Mouse (Mus musculus) CH12.LX (cell line): ENCODE measurements at regions not wholly inside any gene's neighbourhood (a gene's known extent, or its start where the extent isn't known, plus 50 kb on each side); places are given as distances from the start of the nearest gene placed in this dataset.
A peak's percentile ranks its signal among the peaks of the same experiment; 100 is the strongest.

Experiments
- DNase-seq: peaks from one replicate; pipeline ENCODE4 v3.0.0-alpha.2; 2013; ENCODE audit errors: extremely low read depth
- H3K27ac ChIP-seq: 2 replicates; pipeline ENCODE4 v1.5.1; 2012; ENCODE audit warnings: low read depth, mild to moderate bottlenecking, control low read depth, moderate library complexity; ENCODE audit not compliant: insufficient read depth
- H3K27me3 ChIP-seq: replicated peaks from 2 replicates; pipeline ENCODE3; 2012; ENCODE audit warnings: inconsistent platforms
- H3K36me3 ChIP-seq, 2 experiments: replicated peaks in 1 of 2; 2 replicates each; pipeline versions ENCODE3 to v1.6.1; 2012; ENCODE audit warnings: inconsistent platforms in 1 of 2, low read length in 1 of 2, mild to moderate bottlenecking in 1 of 2, mixed read lengths in 1 of 2, moderate library complexity in 1 of 2; ENCODE audit not compliant: control insufficient read depth in 1 of 2, insufficient read depth in 1 of 2
- H3K4me1 ChIP-seq, 2 experiments: 2 replicates each; pipeline ENCODE4 v1.6.1; 2012; ENCODE audit warnings: inconsistent platforms in 1 of 2, moderate library complexity in 1 of 2; ENCODE audit not compliant: insufficient read depth in 2 of 2, control insufficient read depth in 1 of 2
- H3K4me2 ChIP-seq: 2 replicates; pipeline ENCODE4 v1.6.1; 2012; ENCODE audit warnings: low read depth, mild to moderate bottlenecking, control low read depth; ENCODE audit not compliant: poor library complexity, insufficient read depth, severe bottlenecking
- H3K4me3 ChIP-seq, 3 experiments: fragments of 150-350 bp in 1 of 3; sonication (generic) in 1 of 3; replicated peaks in 1 of 3; 2 replicates each; pipeline versions ENCODE3 to v1.5.1; 2011 to 2012; ENCODE audit warnings: low read depth in 2 of 3, low read length in 2 of 3, mild to moderate bottlenecking in 2 of 3, moderate library complexity in 2 of 3, control low read depth in 1 of 3, improper control_type of control experiment in 1 of 3, inconsistent platforms in 1 of 3, mixed read lengths in 1 of 3; ENCODE audit not compliant: poor library complexity in 1 of 3
- H3K79me2 ChIP-seq: replicated peaks from 2 replicates; pipeline ENCODE4 v1.6.1; 2012; ENCODE audit warnings: mild to moderate bottlenecking, moderate library complexity; ENCODE audit not compliant: control insufficient read depth, poor library complexity, insufficient read depth, severe bottlenecking; ENCODE audit errors: extremely low read depth
- H3K9ac ChIP-seq: 2 replicates; pipeline ENCODE4 v1.6.1; 2012; ENCODE audit warnings: low read depth, mild to moderate bottlenecking, control low read depth, moderate library complexity; ENCODE audit not compliant: insufficient read depth
- H3K9me3 ChIP-seq: replicated peaks from 2 replicates; pipeline ENCODE3; 2012; ENCODE audit warnings: low read length, inconsistent platforms, mixed read lengths
- BHLHE40 ChIP-seq: IDR thresholded peaks from 2 replicates; pipeline ENCODE4 v1.6.1; 2011; ENCODE audit warnings: mild to moderate bottlenecking, low read depth, low read length, improper control_type of control experiment
- CHD1 ChIP-seq: IDR thresholded peaks from 2 replicates; pipeline ENCODE4 v1.6.1; 2012; ENCODE audit warnings: low read depth, low read length, improper control_type of control experiment, inconsistent platforms
- CHD2 ChIP-seq: IDR thresholded peaks from 2 replicates; pipeline ENCODE4 v1.6.1; 2011; ENCODE audit warnings: low read length, improper control_type of control experiment
- CTCF ChIP-seq, 2 experiments: IDR thresholded peaks in 1 of 2; conservative IDR thresholded peaks in 1 of 2; 2 replicates each; pipeline ENCODE4 v1.5.1; 2011 to 2012; ENCODE audit warnings: low read depth in 2 of 2, low read length in 2 of 2, improper control_type of control experiment in 1 of 2, inconsistent platforms in 1 of 2, mild to moderate bottlenecking in 1 of 2, moderate library complexity in 1 of 2
- EP300 ChIP-seq: IDR thresholded peaks from 2 replicates; pipeline ENCODE4 v1.6.1; 2011; ENCODE audit warnings: low read length, improper control_type of control experiment
- ETS1 ChIP-seq: conservative IDR thresholded peaks from 2 replicates; pipeline ENCODE4 v1.6.1; 2012; ENCODE audit warnings: low read depth, mild to moderate bottlenecking, inconsistent platforms, low read length, improper control_type of control experiment, moderate library complexity
- IRF4 ChIP-seq: IDR thresholded peaks from 2 replicates; pipeline ENCODE4 v1.6.1; 2014; ENCODE audit warnings: low read depth, mild to moderate bottlenecking, inconsistent platforms, low read length, improper control_type of control experiment
- JUND ChIP-seq: conservative IDR thresholded peaks from 2 replicates; pipeline ENCODE4 v1.6.1; 2011; ENCODE audit warnings: low read depth, low read length, improper control_type of control experiment
- KAT2A ChIP-seq: IDR thresholded peaks from 2 replicates; pipeline ENCODE4 v1.6.1; 2012; ENCODE audit warnings: low read length, improper control_type of control experiment, inconsistent platforms; ENCODE audit not compliant: insufficient replicate concordance
- MEF2A ChIP-seq: IDR thresholded peaks from 2 replicates; pipeline ENCODE4 v1.6.1; 2014; ENCODE audit warnings: low read depth, mild to moderate bottlenecking, inconsistent platforms, low read length, improper control_type of control experiment, borderline replicate concordance
- MYC ChIP-seq: IDR thresholded peaks from 2 replicates; pipeline ENCODE4 v1.6.1; 2011; ENCODE audit warnings: low read depth, mild to moderate bottlenecking, improper control_type of control experiment, low read length
- NELFE ChIP-seq: IDR thresholded peaks from 2 replicates; pipeline ENCODE4 v1.6.1; 2011; ENCODE audit warnings: low read depth, low read length, improper control_type of control experiment
- PAX5 ChIP-seq: IDR thresholded peaks from 2 replicates; pipeline ENCODE4 v1.6.1; 2012; ENCODE audit warnings: low read length, inconsistent platforms, mixed read lengths
- POLR2AphosphoS2 ChIP-seq: IDR thresholded peaks from 2 replicates; pipeline ENCODE4 v1.6.1; 2011; ENCODE audit warnings: low read depth, low read length, improper control_type of control experiment
- RCOR1 ChIP-seq: conservative IDR thresholded peaks from 2 replicates; pipeline ENCODE4 v1.6.1; 2012; ENCODE audit warnings: low read depth, mild to moderate bottlenecking, inconsistent platforms, low read length, improper control_type of control experiment
- SIN3A ChIP-seq: IDR thresholded peaks from 2 replicates; pipeline ENCODE4 v1.6.1; 2012; ENCODE audit warnings: low read length, improper control_type of control experiment, inconsistent platforms
- SMC3 ChIP-seq: IDR thresholded peaks from 2 replicates; pipeline ENCODE4 v1.6.1; 2011; ENCODE audit warnings: low read depth, low read length, improper control_type of control experiment
- TBP ChIP-seq: conservative IDR thresholded peaks from 2 replicates; pipeline ENCODE4 v1.6.1; 2011; ENCODE audit warnings: low read depth, low read length, improper control_type of control experiment
- UBTF ChIP-seq: IDR thresholded peaks from 2 replicates; pipeline ENCODE4 v1.6.1; 2012; ENCODE audit warnings: low read depth, mild to moderate bottlenecking, inconsistent platforms, low read length, improper control_type of control experiment, moderate library complexity
- USF2 ChIP-seq: conservative IDR thresholded peaks from 2 replicates; pipeline ENCODE4 v1.6.1; 2011; ENCODE audit warnings: low read depth, low read length, improper control_type of control experiment
- ZC3H11A ChIP-seq: IDR thresholded peaks from 2 replicates; pipeline ENCODE4 v1.6.1; 2012; ENCODE audit warnings: low read depth, mild to moderate bottlenecking, inconsistent platforms, low read length, improper control_type of control experiment
- ZKSCAN1 ChIP-seq: IDR thresholded peaks from 2 replicates; pipeline ENCODE4 v1.6.1; 2012; ENCODE audit warnings: low read depth, inconsistent platforms, low read length, improper control_type of control experiment, borderline replicate concordance
- dilution Hi-C: fragments of 300-500 bp; cut with MboI; formaldehyde crosslinking; loops from 2 replicates; pipeline ENCODE4 v1.14.3; 2020; ENCODE audit warnings: low sequenced_read_pairs; ENCODE audit not compliant: extremely low pct_unique_long_range_greater_than_20kb, extremely low pct_ligation_motif_present
- in situ Hi-C: fragments of 300-500 bp; cut with MboI; formaldehyde crosslinking; loops from 3 replicates; pipeline ENCODE4 v1.14.3; 2019; ENCODE audit warnings: low sequenced_read_pairs, low pct_ligation_motif_present, low pct_unique_long_range_greater_than_20kb, mixed read lengths

DNA sequence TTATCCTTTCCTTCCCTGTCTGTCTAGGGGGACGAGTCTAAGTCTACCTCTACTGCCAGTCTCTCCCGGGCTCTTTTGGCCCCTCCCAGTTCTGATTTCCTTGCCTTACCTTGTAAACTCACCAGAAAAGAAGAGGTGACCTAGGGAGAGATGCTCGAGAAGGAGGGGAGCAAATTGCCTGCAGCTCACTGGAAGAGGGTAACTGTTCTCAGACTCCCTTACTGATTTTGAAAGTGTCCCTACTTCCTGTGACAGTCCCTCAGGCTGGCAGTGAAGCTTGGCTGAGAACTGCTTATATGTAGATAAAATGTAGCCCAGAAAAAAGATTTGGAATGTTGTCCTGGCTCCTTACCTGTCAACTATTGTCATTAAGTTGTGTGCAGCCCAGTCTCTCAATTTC is 180.6 kb upstream of the Tab2 start:
- Histone ChIP-seq H3K27ac (no peak overlapping the region), H3K4me1 (peaks cover 33 to 54% of the 10 kb centered on the region in 2 experiments), H3K9ac (no peak overlapping the region), H3K27me3 (no peaks in the 10 kb centered on the region), H3K9me3 (no peaks in the 10 kb centered on the region), H3K4me2 (0 out of 2 replicates have a peak overlapping the region, but pooled peaks have one; percentile 5), H3K79me2 (no peaks in the 10 kb centered on the region), H3K4me3 (no peak overlapping the region), H3K36me3 (no peaks in the 10 kb centered on the region)
- dilution Hi-C loops (no loop called here), in situ Hi-C loops (no loop called here)
- TF ChIP-seq IRF4 = peak; percentile 82
- no peak for TF ChIP-seq RCOR1
- TF ChIP-seq MEF2A = peak; percentile 42; the same call in 1 of the 2 replicates
- peak; percentile 59 for TF ChIP-seq EP300
- DNase-seq = no peak

DNA sequence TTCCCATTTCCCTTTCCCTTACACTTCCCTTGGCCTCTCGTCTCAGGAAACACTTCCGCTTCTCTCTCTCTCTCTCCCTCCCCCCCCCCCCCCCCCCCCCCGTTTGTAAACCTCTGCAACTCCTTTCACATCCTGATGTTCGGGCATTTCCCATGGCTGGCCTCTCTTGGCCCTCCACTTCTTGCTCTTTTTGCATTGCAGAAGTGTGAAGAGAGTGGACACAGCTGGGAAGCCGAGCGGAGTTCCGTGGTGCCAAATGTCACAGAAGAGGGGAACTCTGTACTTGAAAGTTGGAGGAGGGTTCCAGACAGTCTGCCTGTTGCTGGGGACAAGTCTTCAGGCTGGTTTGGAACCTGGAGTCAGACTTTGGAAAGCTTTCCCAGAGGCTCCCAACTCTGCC is 179.2 kb upstream of the Tab2 start:
- no peak overlapping the region for H3K9ac ChIP-seq
- peaks cover 39 to 68% of the 10 kb centered on the region in 2 experiments for H3K4me1 ChIP-seq
- no peaks in the 10 kb centered on the region for H3K36me3 ChIP-seq
- TF ChIP-seq POLR2AphosphoS2 = no peak
- no peak for TF ChIP-seq RCOR1
- no peak for TF ChIP-seq NELFE
- no peak for TF ChIP-seq ETS1
- no peak for TF ChIP-seq ZKSCAN1
- no peak for TF ChIP-seq KAT2A
- no peak for TF ChIP-seq TBP
- TF ChIP-seq CTCF (conservative IDR thresholded peaks at IDR 0.05 in 1 of 2, IDR thresholded peaks at IDR 0.05 in 1 of 2; ENCODE audit: low read depth in 2 of 2, low read length in 2 of 2) = no peak
- TF ChIP-seq SIN3A = no peak
- no peak for TF ChIP-seq USF2
- H3K4me3 ChIP-seq = no peak overlapping the region
- dilution Hi-C loops (no loop called here), in situ Hi-C loops (no loop called here)
- no peak overlapping the region for H3K4me2 ChIP-seq
- H3K79me2 ChIP-seq = no peaks in the 10 kb centered on the region
- H3K27ac ChIP-seq = no peak overlapping the region
- no peaks in the 10 kb centered on the region for H3K27me3 ChIP-seq
- DNase-seq = no peak
- no peaks in the 10 kb centered on the region for H3K9me3 ChIP-seq

DNA sequence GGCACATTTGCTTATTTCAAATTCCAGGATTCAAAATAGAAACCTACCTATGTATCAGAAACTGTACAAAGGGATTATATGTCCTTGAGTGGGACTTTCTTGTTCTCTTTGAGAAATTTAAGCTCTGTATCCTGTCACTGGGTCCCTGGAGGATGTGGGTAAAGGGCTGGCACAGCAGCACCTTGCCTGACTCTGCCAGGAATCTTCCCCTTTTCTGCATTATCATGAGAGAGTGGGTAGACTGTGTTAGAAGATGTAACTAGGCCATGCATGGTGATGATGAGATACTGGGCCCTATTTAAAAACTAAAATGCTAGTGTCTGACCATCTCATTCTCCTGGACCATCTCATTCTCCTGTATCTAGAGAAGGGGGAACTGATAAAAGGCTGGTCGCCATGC is 178.4 kb upstream of the Tab2 start:
- no peak overlapping the region for H3K9ac ChIP-seq
- no peak overlapping the region for H3K4me3 ChIP-seq
- in situ Hi-C loops (no loop called here), dilution Hi-C loops (no loop called here)
- no peaks in the 10 kb centered on the region for H3K36me3 ChIP-seq
- H3K9me3 ChIP-seq = no peaks in the 10 kb centered on the region
- H3K4me1 ChIP-seq = peaks cover 39 to 74% of the 10 kb centered on the region in 2 experiments
- H3K79me2 ChIP-seq = no peaks in the 10 kb centered on the region
- H3K27me3 ChIP-seq = no peaks in the 10 kb centered on the region
- H3K4me2 ChIP-seq = no peak overlapping the region
- DNase-seq = no peak
- no peak overlapping the region for H3K27ac ChIP-seq
- TF ChIP-seq SMC3 (no peak), CHD2 (no peak), BHLHE40 (no peak), RCOR1 (no peak), ETS1 (no peak), PAX5 (no peak), JUND (no peak), MYC (no peak), NELFE (no peak), CHD1 (no peak), ZC3H11A (no peak), UBTF (no peak)
